ENCODE assay signal across 29 mouse cellular contexts in the genomic region with DNA sequence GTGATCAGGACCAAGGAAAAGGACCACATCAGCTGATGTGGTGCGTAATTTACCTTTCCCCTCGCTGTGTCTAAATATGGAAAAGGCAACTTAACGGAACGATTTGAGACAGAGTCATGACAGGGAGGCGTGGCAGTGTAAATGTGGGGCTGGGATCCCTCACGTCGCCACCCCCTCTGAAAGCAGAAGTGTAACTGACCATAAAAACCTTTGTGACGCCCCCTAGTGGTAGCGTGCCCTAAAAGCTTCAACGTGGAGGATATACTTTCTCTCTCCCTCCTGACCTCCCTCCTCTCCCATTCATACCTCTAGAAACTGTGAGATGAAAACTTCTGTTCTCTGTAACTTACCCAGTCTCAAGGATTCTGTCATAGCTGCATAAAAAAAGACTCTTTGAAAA.
DNase-seq lines count a peak whose midpoint lies in the region; ATAC-seq and TF ChIP-seq lines count a peak whose summit lies in the region.
"Had no signal": no experiment of that assay in that cellular context is flagged by ENCODE, and none has a peak within 500 bp of the region (broad histone marks: within the 10 kb centered on the region; RNA-seq: fewer than 3 reads in every experiment).

No protein-coding gene starts in this region.

- in situ Hi-C loops in ES-E14 (cut with MboI; ENCODE audit: low sequenced_read_pairs in 2 of 2, unreplicated experiment in 2 of 2) = no loop called here

- TF ChIP-seq CTCF in intestine, postnatal 0 days (IDR thresholded peaks at IDR 0.05; ENCODE audit: low read depth) = peak; percentile 22
- TF ChIP-seq CTCF in midbrain, postnatal 0 days (IDR thresholded peaks at IDR 0.05) = no peak; the same call in 1 of the 2 replicates

- no peak overlapping the region for H3K4me3 ChIP-seq in intestine, postnatal 0 days (ENCODE audit: low read depth, low read length)
- H3K4me3 ChIP-seq in intestine, embryonic 16.5 days (ENCODE audit: low read length) = no peak overlapping the region
- no peak overlapping the region for H3K4me3 ChIP-seq in midbrain, embryonic 11.5 days (ENCODE audit: low read depth, low read length)
- no peak overlapping the region for H3K4me3 ChIP-seq in midbrain, postnatal 0 days (ENCODE audit: low read depth, low read length)
- no peak overlapping the region for H3K4me3 ChIP-seq in ES-E14 (ENCODE audit: insufficient read depth in 1 of 2, low read depth in 1 of 2, low read length in 2 of 2, poor library complexity in 1 of 2, severe bottlenecking in 1 of 2)
- H3K4me3 ChIP-seq: embryonic facial prominence, embryonic 13.5 days; forebrain, embryonic 10.5 days; heart, embryonic 10.5 days; heart, embryonic 15.5 days; kidney, embryonic 15.5 days; limb, embryonic 10.5 days; limb, embryonic 15.5 days; midbrain, embryonic 12.5 days; neural tube, embryonic 13.5 days had no signal

- no peak overlapping the region for H3K4me2 ChIP-seq in intestine, postnatal 0 days (replicated peaks; ENCODE audit: low read depth)
- no peak overlapping the region for H3K4me2 ChIP-seq in intestine, embryonic 16.5 days (ENCODE audit: low read depth, low read length)
- no peak overlapping the region for H3K4me2 ChIP-seq in midbrain, embryonic 11.5 days
- no peak overlapping the region for H3K4me2 ChIP-seq in midbrain, postnatal 0 days (ENCODE audit: low read depth, low read length, poor library complexity, severe bottlenecking)
- H3K4me2 ChIP-seq: embryonic facial prominence, embryonic 13.5 days; heart, embryonic 15.5 days; kidney, embryonic 15.5 days; limb, embryonic 15.5 days; midbrain, embryonic 12.5 days; neural tube, embryonic 13.5 days had no signal

- no peaks in the 10 kb centered on the region for H3K36me3 ChIP-seq in intestine, postnatal 0 days (ENCODE audit: control insufficient read depth, insufficient read depth)
- H3K36me3 ChIP-seq in intestine, embryonic 16.5 days (ENCODE audit: control insufficient read depth, insufficient read depth, low read length) = no peaks in the 10 kb centered on the region
- no peaks in the 10 kb centered on the region for H3K36me3 ChIP-seq in midbrain, embryonic 11.5 days (ENCODE audit: control insufficient read depth, insufficient read depth, low read length)
- H3K36me3 ChIP-seq in midbrain, postnatal 0 days (ENCODE audit: insufficient read depth, low read length) = no peaks in the 10 kb centered on the region
- H3K36me3 ChIP-seq in ES-E14 (ENCODE audit: control insufficient read depth, insufficient read depth, low read length, poor library complexity, severe bottlenecking) = no peaks in the 10 kb centered on the region
- H3K36me3 ChIP-seq: embryonic facial prominence, embryonic 13.5 days; forebrain, embryonic 10.5 days; G1E; heart, embryonic 10.5 days; heart, embryonic 15.5 days; kidney, embryonic 15.5 days; limb, embryonic 10.5 days; limb, embryonic 15.5 days; midbrain, embryonic 12.5 days; neural tube, embryonic 13.5 days had no signal

- no peaks in the 10 kb centered on the region for H3K27me3 ChIP-seq in intestine, postnatal 0 days (replicated peaks; ENCODE audit: control insufficient read depth, insufficient read depth, low read length)
- no peaks in the 10 kb centered on the region for H3K27me3 ChIP-seq in intestine, embryonic 16.5 days (replicated peaks; ENCODE audit: control insufficient read depth, insufficient read depth, low read length)
- H3K27me3 ChIP-seq in midbrain, embryonic 11.5 days (ENCODE audit: control insufficient read depth, insufficient read depth, low read length) = peaks cover 28% of the 10 kb centered on the region
- no peaks in the 10 kb centered on the region for H3K27me3 ChIP-seq in midbrain, postnatal 0 days (ENCODE audit: insufficient read depth, low read length)
- H3K27me3 ChIP-seq: heart, embryonic 15.5 days had no signal

- no peaks in the 10 kb centered on the region for H3K4me1 ChIP-seq in intestine, postnatal 0 days (replicated peaks; ENCODE audit: control insufficient read depth, insufficient read depth, low read length)
- no peaks in the 10 kb centered on the region for H3K4me1 ChIP-seq in intestine, embryonic 16.5 days (ENCODE audit: control insufficient read depth, insufficient read depth, low read length)
- H3K4me1 ChIP-seq in midbrain, embryonic 11.5 days (ENCODE audit: control insufficient read depth, insufficient read depth, low read length) = peaks cover 18% of the 10 kb centered on the region
- peaks cover 6% of the 10 kb centered on the region for H3K4me1 ChIP-seq in midbrain, postnatal 0 days (ENCODE audit: insufficient read depth, low read length)
- H3K4me1 ChIP-seq in ES-E14 (ENCODE audit: control insufficient read depth in 2 of 2, insufficient read depth in 2 of 2, low read length in 2 of 2, poor library complexity in 1 of 2) = peaks cover 0 to 11% of the 10 kb centered on the region in 2 experiments; a peak in 2 of 4 replicates

- 92% methylated on average over 10 of the region's 10 CpGs for WGBS in intestine, postnatal 0 days
- WGBS in intestine, embryonic 16.5 days = 90% methylated on average over 10 of the region's 10 CpGs
- WGBS in midbrain, embryonic 11.5 days = 91% methylated on average over 10 of the region's 10 CpGs
- WGBS in midbrain, postnatal 0 days = 94% methylated on average over 10 of the region's 10 CpGs

- no peaks in the 10 kb centered on the region for H3K9me3 ChIP-seq in intestine, postnatal 0 days (ENCODE audit: control insufficient read depth)
- H3K9me3 ChIP-seq in intestine, embryonic 16.5 days (ENCODE audit: control insufficient read depth, low read length) = no peaks in the 10 kb centered on the region
- H3K9me3 ChIP-seq in midbrain, embryonic 11.5 days (ENCODE audit: control insufficient read depth, low read length) = no peaks in the 10 kb centered on the region; the same call in 1 of the 2 replicates
- no peaks in the 10 kb centered on the region for H3K9me3 ChIP-seq in midbrain, postnatal 0 days (ENCODE audit: low read length)
- H3K9me3 ChIP-seq in ES-E14 (ENCODE audit: control insufficient read depth, insufficient read depth, low read depth, low read length) = no peaks in the 10 kb centered on the region
- H3K9me3 ChIP-seq: embryonic facial prominence, embryonic 13.5 days; forebrain, embryonic 10.5 days; heart, embryonic 10.5 days; heart, embryonic 15.5 days; kidney, embryonic 15.5 days; limb, embryonic 10.5 days; limb, embryonic 15.5 days; midbrain, embryonic 12.5 days; neural tube, embryonic 13.5 days had no signal

- H3K27ac ChIP-seq in intestine, postnatal 0 days (ENCODE audit: low read depth, low read length) = no peak overlapping the region
- no peak overlapping the region for H3K27ac ChIP-seq in intestine, embryonic 16.5 days (ENCODE audit: low read length)
- no peak overlapping the region for H3K27ac ChIP-seq in midbrain, embryonic 11.5 days (ENCODE audit: low read depth, low read length)
- H3K27ac ChIP-seq in midbrain, postnatal 0 days (ENCODE audit: low read depth, low read length) = no peak overlapping the region
- H3K27ac ChIP-seq in ES-E14 (ENCODE audit: insufficient read depth, low read depth, low read length, poor library complexity, severe bottlenecking) = no peak overlapping the region
- H3K27ac ChIP-seq: embryonic facial prominence, embryonic 13.5 days; forebrain, embryonic 10.5 days; heart, embryonic 10.5 days; heart, embryonic 15.5 days; kidney, embryonic 15.5 days; limb, embryonic 10.5 days; limb, embryonic 15.5 days; midbrain, embryonic 12.5 days; neural tube, embryonic 13.5 days had no signal

- peak; percentile 71 for DNase-seq in midbrain, embryonic 11.5 days (ENCODE audit: low spot score, missing footprints)
- no peak for DNase-seq in midbrain, postnatal 0 days (ENCODE audit: low spot score)
- peak; percentile 24 for DNase-seq in ES-E14 (ENCODE audit: low read depth, low spot score)
- DNase-seq in right cerebral cortex, postnatal 10 days (ENCODE audit: low spot score in 2 of 2) = no peak
- no peak for DNase-seq in retina, embryonic 14.5 days (ENCODE audit: low spot score)
- DNase-seq: adrenal gland, postnatal 25 days; cerebellum, adult 11-12 months; cerebellum, adult 9-11 months; embryo, embryonic 11 days; forebrain, postnatal 0 days; kidney, adult 11 months; kidney, postnatal 36 days; lung, postnatal 36 days; right cerebral cortex, postnatal 14 days; thymus, adult 18-20 months; thymus, postnatal 25 days had no signal

- no peak overlapping the region for H3K9ac ChIP-seq in intestine, postnatal 0 days (ENCODE audit: low read depth, low read length)
- no peak overlapping the region for H3K9ac ChIP-seq in intestine, embryonic 16.5 days (ENCODE audit: low read depth, low read length)
- no peak overlapping the region for H3K9ac ChIP-seq in midbrain, embryonic 11.5 days (ENCODE audit: low read length)
- H3K9ac ChIP-seq in midbrain, postnatal 0 days (replicated peaks; ENCODE audit: low read length, poor library complexity, severe bottlenecking) = no peak overlapping the region
- no peak overlapping the region for H3K9ac ChIP-seq in ES-E14 (ENCODE audit: insufficient read depth, low read depth, low read length, poor library complexity, severe bottlenecking)
- H3K9ac ChIP-seq: embryonic facial prominence, embryonic 13.5 days; forebrain, postnatal 0 days; heart, embryonic 15.5 days; kidney, embryonic 15.5 days; limb, embryonic 15.5 days; midbrain, embryonic 12.5 days; neural tube, embryonic 13.5 days had no signal

- ATAC-seq in intestine, postnatal 0 days = no peak
- ATAC-seq in intestine, embryonic 16.5 days = no peak
- no peak for ATAC-seq in midbrain, embryonic 11.5 days (ENCODE audit: low FRiP score)
- ATAC-seq in midbrain, postnatal 0 days (ENCODE audit: low FRiP score) = no peak
- ATAC-seq: CD4-positive, CD25-positive, alpha-beta regulatory T cell, adult 4 months; forebrain, postnatal 0 days had no signal

TF ChIP-seq in ES-E14, 5 proteins besides CTCF, POLR2A, EP300 and RAD21:
- TF ChIP-seq ZNF384 (IDR thresholded peaks at IDR 0.05; ENCODE audit: low read depth, low read length) (no peak), CHD2 (IDR thresholded peaks at IDR 0.05; ENCODE audit: low read depth, low read length) (no peak), ZC3H11A (IDR thresholded peaks at IDR 0.05; ENCODE audit: borderline replicate concordance, low read depth, low read length) (no peak), MAFK (IDR thresholded peaks at IDR 0.05; ENCODE audit: insufficient read depth, low read depth, low read length) (no peak), HCFC1 (IDR thresholded peaks at IDR 0.05; ENCODE audit: borderline replicate concordance, insufficient read depth, low read length) (no peak)
TF ChIP-seq in ES-E14: peak in this region for 0.

Comparison
In these comparisons a context has a peak if more than half of its experiments do, and no peak if none do; other contexts are left out.
1. DNase-seq: peak in midbrain, embryonic 11.5 days (single experiment) and ES-E14 (single experiment); none in midbrain, postnatal 0 days (single experiment), right cerebral cortex, postnatal 10 days (0 of 2) and retina, embryonic 14.5 days (single experiment).